Mouse (Mus musculus): ENCODE results near the gene Srsf3. TPM values are rescaled to one million over a fixed set of nuclear protein-coding genes. Genes with fewer than 3 reads are reported as not detected.
A peak's percentile ranks its signal among the peaks of the same experiment; 100 is the strongest.

Gene Srsf3
- polyA plus RNA-seq, 2 experiments: 390 to 561 TPM

DNA sequence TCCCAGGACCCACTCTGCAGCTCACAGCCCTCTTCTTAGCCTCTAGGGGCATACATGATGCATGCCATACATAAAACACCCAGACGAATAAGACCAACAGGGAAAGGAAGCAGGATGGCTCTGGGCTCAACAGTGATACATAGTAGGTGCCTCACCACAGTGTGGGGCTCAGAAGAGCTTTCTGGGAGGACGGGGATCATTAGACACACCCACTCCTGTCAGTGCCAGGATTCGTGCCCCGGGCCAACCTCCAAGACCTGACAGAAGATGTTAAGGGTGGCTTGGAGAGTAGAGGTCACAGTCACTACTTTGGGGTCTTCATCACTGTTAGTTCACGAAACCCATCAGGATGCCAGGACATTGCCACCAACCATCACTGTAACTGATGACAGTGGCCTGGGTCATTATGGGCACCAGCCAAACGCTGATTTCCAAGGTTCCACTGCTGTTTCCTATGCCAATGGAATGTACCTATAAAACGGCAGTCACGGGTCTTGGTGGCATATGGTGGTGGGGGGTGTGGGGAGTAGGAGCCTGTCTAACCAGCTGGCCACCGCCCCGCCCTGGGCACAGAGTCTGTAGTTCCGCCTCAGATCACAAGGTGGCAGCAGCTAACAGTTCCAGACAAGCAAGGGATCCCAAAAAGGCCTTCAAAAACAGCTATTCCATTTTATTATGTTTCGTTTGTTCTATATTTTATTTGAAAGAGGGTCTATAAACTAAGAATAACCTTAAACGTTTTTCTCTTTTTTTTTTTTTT, 16.5 kb downstream of the Srsf3 start:
- Histone ChIP-seq H3K36me3 (ENCODE audit: control insufficient read depth, insufficient read depth, low read length) (peaks cover 35% of the 10 kb centered on the region), H3K9ac (ENCODE audit: low read depth, low read length, severe bottlenecking) (no peak overlapping the region), H3K4me1 (ENCODE audit: control insufficient read depth, insufficient read depth, low read length) (peaks cover 9% of the 10 kb centered on the region), H3K4me3 (replicated peaks; ENCODE audit: low read length) (no peak overlapping the region), H3K27me3 (ENCODE audit: control insufficient read depth, insufficient read depth, low read length) (no peaks in the 10 kb centered on the region), H3K4me2 (replicated peaks; ENCODE audit: low read depth, low read length, severe bottlenecking) (no peak overlapping the region), H3K9me3 (ENCODE audit: control insufficient read depth, low read length) (no peaks in the 10 kb centered on the region), H3K27ac (replicated peaks; ENCODE audit: low read depth, low read length) (no peak overlapping the region)
- DNase-seq (ENCODE audit: low spot score) (peak; percentile 78), ATAC-seq (ENCODE audit: low FRiP score, low read depth) (peak; percentile 18; the same call in 1 of the 2 replicates)
- no peak for TF ChIP-seq POLR2A (IDR thresholded peaks at IDR 0.05; ENCODE audit: borderline replicate concordance, extremely low read depth, insufficient read depth, insufficient read length)
- 20% methylated on average over 13 of the region's 13 CpGs for WGBS

DNA sequence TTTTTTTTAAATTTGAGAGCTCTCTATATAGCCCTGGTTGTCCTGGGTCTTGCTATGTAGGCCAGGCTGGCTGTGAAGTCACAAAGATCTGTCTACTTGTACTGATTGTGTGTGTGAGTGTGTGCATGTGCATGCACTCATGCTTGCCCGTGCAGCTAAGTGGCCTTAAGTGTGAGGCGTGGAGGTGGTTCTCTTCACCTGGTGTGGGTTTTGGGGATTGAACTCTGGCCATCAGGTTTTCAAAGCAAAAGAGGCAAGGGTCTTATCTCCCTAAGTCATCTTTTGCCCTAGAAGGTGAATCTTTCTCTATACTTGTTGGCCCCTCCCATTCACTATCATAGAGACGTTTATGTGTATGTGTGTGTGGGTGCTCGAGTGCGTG, 17.1 kb downstream of the Srsf3 start:
- Histone ChIP-seq H3K4me3 (replicated peaks; ENCODE audit: low read length) (no peak overlapping the region), H3K9me3 (ENCODE audit: control insufficient read depth, low read length) (no peaks in the 10 kb centered on the region), H3K9ac (ENCODE audit: low read depth, low read length, severe bottlenecking) (no peak overlapping the region), H3K27ac (replicated peaks; ENCODE audit: low read depth, low read length) (no peak overlapping the region), H3K27me3 (ENCODE audit: control insufficient read depth, insufficient read depth, low read length) (no peaks in the 10 kb centered on the region), H3K36me3 (ENCODE audit: control insufficient read depth, insufficient read depth, low read length) (peaks cover 29% of the 10 kb centered on the region), H3K4me1 (ENCODE audit: control insufficient read depth, insufficient read depth, low read length) (peaks cover 12% of the 10 kb centered on the region), H3K4me2 (replicated peaks; ENCODE audit: low read depth, low read length, severe bottlenecking) (no peak overlapping the region)
- TF ChIP-seq POLR2A (IDR thresholded peaks at IDR 0.05; ENCODE audit: borderline replicate concordance, extremely low read depth, insufficient read depth, insufficient read length): no peak
- no peak for ATAC-seq (ENCODE audit: low FRiP score, low read depth)
- no peak for DNase-seq (ENCODE audit: low spot score)
- 71% methylated on average over 5 of the region's 5 CpGs for WGBS

DNA sequence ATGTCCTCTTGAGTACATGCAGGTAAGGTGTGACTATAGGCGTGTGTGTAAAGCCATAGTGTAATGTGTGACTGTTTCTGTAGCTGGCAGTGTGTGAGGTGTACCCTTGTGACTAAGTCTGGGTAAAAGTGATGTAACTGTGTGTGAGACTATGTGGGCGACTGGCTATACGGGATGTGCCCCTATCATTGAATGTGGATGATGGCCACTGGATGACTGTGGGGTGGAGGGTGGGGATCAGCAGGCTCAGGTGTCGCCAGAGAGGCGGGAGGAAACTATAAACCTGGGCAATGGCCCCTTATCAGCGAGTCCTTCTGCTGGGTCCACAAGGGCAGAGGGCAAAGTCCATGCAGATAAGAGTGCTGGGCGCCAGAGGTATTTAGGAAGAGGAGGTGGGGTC, 17.5 kb downstream of the Srsf3 start:
- Histone ChIP-seq H3K9ac (ENCODE audit: low read depth, low read length, severe bottlenecking) (0 out of 2 replicates have a peak overlapping the region, but pooled peaks have one; percentile 12), H3K4me1 (ENCODE audit: control insufficient read depth, insufficient read depth, low read length) (peaks cover 12% of the 10 kb centered on the region), H3K27ac (replicated peaks; ENCODE audit: low read depth, low read length) (no peak overlapping the region), H3K9me3 (ENCODE audit: control insufficient read depth, low read length) (no peaks in the 10 kb centered on the region), H3K36me3 (ENCODE audit: control insufficient read depth, insufficient read depth, low read length) (peaks cover 25% of the 10 kb centered on the region), H3K27me3 (ENCODE audit: control insufficient read depth, insufficient read depth, low read length) (no peaks in the 10 kb centered on the region), H3K4me3 (replicated peaks; ENCODE audit: low read length) (no peak overlapping the region), H3K4me2 (replicated peaks; ENCODE audit: low read depth, low read length, severe bottlenecking) (no peak overlapping the region)
- TF ChIP-seq POLR2A (IDR thresholded peaks at IDR 0.05; ENCODE audit: borderline replicate concordance, extremely low read depth, insufficient read depth, insufficient read length): no peak
- DNase-seq (ENCODE audit: low spot score) (no peak), ATAC-seq (ENCODE audit: low FRiP score, low read depth) (no peak)
- 64% methylated on average over 7 of the region's 7 CpGs for WGBS

DNA sequence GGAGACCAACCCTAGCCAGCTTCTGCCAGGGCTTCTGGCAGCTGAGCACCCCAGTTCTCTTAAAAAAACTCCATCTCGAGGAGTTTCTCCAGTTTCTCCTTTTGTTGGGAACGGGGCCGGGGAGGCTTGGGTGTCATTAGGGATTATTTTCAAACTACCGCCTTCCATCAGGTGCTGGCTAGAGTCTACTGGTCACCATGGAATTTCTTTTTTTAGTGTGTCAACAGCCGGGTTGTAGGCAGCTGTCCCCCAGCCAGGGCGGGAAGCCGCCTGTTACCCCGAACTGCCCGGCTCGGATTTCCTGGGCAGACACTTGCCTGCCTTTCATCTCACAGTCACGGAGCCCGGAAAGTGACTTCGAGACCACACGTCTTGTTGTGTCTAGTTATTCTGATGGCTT, 18.4 kb downstream of the Srsf3 start:
- H3K9ac ChIP-seq (ENCODE audit: low read depth, low read length, severe bottlenecking): no peak overlapping the region
- ATAC-seq (ENCODE audit: low FRiP score, low read depth) (no peak), DNase-seq (ENCODE audit: low spot score) (no peak)

DNA sequence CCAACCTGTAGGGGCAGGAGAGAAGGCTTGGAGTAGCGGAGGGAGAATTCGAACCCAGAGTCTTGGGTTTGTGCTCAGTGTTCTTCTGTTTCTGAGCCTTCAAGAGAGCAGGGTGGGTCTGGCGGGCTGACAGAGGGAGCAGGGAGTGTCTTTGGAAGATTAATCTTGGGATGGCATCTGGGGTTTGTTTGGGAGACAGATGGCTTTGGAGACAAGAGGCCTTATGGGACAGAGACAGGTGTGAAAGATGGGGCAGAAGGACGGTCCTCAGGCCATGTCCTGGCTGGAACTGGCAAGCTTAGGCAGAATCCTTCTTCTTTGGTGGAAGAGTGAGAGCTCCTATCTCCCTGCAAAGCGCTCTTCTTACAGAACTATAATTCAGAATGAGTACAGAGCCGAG, 20.6 kb downstream of the Srsf3 start:
- WGBS: 77% methylated on average over 6 of the region's 6 CpGs

More for the DNA sequence above, 18.4 kb downstream of the Srsf3 start:
- H3K27ac ChIP-seq (replicated peaks; ENCODE audit: low read depth, low read length): no peak overlapping the region
- no peaks in the 10 kb centered on the region for H3K27me3 ChIP-seq (ENCODE audit: control insufficient read depth, insufficient read depth, low read length)
- TF ChIP-seq POLR2A (IDR thresholded peaks at IDR 0.05; ENCODE audit: borderline replicate concordance, extremely low read depth, insufficient read depth, insufficient read length): no peak
- peaks cover 14% of the 10 kb centered on the region for H3K4me1 ChIP-seq (ENCODE audit: control insufficient read depth, insufficient read depth, low read length)
- 25% methylated on average over 14 of the region's 14 CpGs for whole genome bisulfite sequencing
- no peaks in the 10 kb centered on the region for H3K9me3 ChIP-seq (ENCODE audit: control insufficient read depth, low read length)
- H3K4me2 ChIP-seq (replicated peaks; ENCODE audit: low read depth, low read length, severe bottlenecking): no peak overlapping the region
- H3K36me3 ChIP-seq (ENCODE audit: control insufficient read depth, insufficient read depth, low read length): peaks cover 16% of the 10 kb centered on the region
- no peak overlapping the region for H3K4me3 ChIP-seq (replicated peaks; ENCODE audit: low read length)

More for the DNA sequence above, 20.6 kb downstream of the Srsf3 start:
- no peak overlapping the region for H3K4me3 ChIP-seq (replicated peaks; ENCODE audit: low read length)
- no peak overlapping the region for H3K9ac ChIP-seq (ENCODE audit: low read depth, low read length, severe bottlenecking)
- H3K4me1 ChIP-seq (ENCODE audit: control insufficient read depth, insufficient read depth, low read length): peaks cover 34% of the 10 kb centered on the region
- DNase-seq (ENCODE audit: low spot score): no peak
- no peaks in the 10 kb centered on the region for H3K27me3 ChIP-seq (ENCODE audit: control insufficient read depth, insufficient read depth, low read length)
- TF ChIP-seq POLR2A (IDR thresholded peaks at IDR 0.05; ENCODE audit: borderline replicate concordance, extremely low read depth, insufficient read depth, insufficient read length): no peak
- no peak for ATAC-seq (ENCODE audit: low FRiP score, low read depth)
- H3K27ac ChIP-seq (replicated peaks; ENCODE audit: low read depth, low read length): no peak overlapping the region
- H3K36me3 ChIP-seq (ENCODE audit: control insufficient read depth, insufficient read depth, low read length): no peaks in the 10 kb centered on the region
- H3K9me3 ChIP-seq (ENCODE audit: control insufficient read depth, low read length): no peaks in the 10 kb centered on the region
- H3K4me2 ChIP-seq (replicated peaks; ENCODE audit: low read depth, low read length, severe bottlenecking): no peak overlapping the region
